Mouse (Mus musculus) testis, adult 2 months (tissue): ENCODE data around the gene Mta3. TPM values are rescaled to one million over a fixed set of nuclear protein-coding genes. Genes with fewer than 3 reads are reported as not detected.

Experiments used
- H3K27ac ChIP-seq: fragments of 200-500 bp; 2 replicates; pipeline ENCODE4 v1.5.1; 2012; ENCODE audit warnings: low read depth, low read length; ENCODE audit not compliant: control insufficient read depth, insufficient read depth
- H3K27me3 ChIP-seq: fragments of 200-500 bp; 2 replicates; pipeline ENCODE4 v1.6.1; 2012; ENCODE audit warnings: mild to moderate bottlenecking, low read length, moderate library complexity; ENCODE audit not compliant: control insufficient read depth, insufficient read depth
- H3K36me3 ChIP-seq: fragments of 200-500 bp; 2 replicates; pipeline ENCODE4 v1.6.1; 2012; ENCODE audit warnings: mild to moderate bottlenecking, low read length; ENCODE audit not compliant: control insufficient read depth, insufficient read depth
- H3K4me1 ChIP-seq: fragments of 200-500 bp; 2 replicates; pipeline ENCODE4 v1.6.1; 2012; ENCODE audit warnings: low read length; ENCODE audit not compliant: control insufficient read depth, insufficient read depth
- H3K4me3 ChIP-seq: fragments of 200-500 bp; 2 replicates; pipeline ENCODE4 v1.5.1; 2012; ENCODE audit warnings: low read depth, mild to moderate bottlenecking, low read length, moderate library complexity, mixed read lengths; ENCODE audit not compliant: control insufficient read depth
- CTCF ChIP-seq: fragments of 200-500 bp; IDR thresholded peaks from 2 replicates; pipeline ENCODE4 v1.5.1; 2012; ENCODE audit warnings: low read depth, mild to moderate bottlenecking, inconsistent platforms, low read length, moderate library complexity; ENCODE audit not compliant: control insufficient read depth, insufficient read depth, insufficient replicate concordance
- POLR2A ChIP-seq: fragments of 200-500 bp; IDR thresholded peaks from 2 replicates; pipeline ENCODE4 v1.6.1; 2012; ENCODE audit warnings: low read depth, mild to moderate bottlenecking, inconsistent platforms, low read length, moderate library complexity; ENCODE audit not compliant: control insufficient read depth
- polyA plus RNA-seq: library from polyadenylated mRNA; depleted of rRNA; stranded (reverse); fragments of >200 nt; gene quantifications from 2 replicates; pipeline ENCODE4 v1.2.3, GENCODE M21; 2012

The Mta3 gene
- polyA plus RNA-seq, 1 experiment = 36.3 TPM

DNA sequence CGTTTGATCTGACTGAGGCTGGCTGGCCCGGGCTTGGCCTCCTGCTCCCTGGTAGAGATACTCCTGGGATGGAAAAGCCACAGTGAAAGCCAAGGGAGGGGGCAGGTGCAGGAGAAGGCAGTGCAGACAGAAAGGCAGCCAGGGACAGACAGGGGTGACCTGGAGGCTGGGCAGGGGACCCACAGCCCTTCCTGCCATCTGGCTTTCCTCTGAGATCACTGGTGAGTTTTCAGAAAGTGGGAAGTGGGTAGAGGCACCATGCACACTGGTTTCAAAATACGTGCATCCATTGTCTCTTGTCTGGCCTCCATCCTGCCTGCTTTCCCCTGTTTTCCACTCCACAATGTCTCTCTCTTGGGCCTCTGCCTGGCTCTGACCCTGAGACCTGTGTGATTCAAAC is 123.4 kb downstream of the Mta3 start:
- no peaks in the 10 kb centered on the region for H3K36me3 ChIP-seq
- no peaks in the 10 kb centered on the region for H3K4me1 ChIP-seq
- H3K4me3 ChIP-seq = no peak overlapping the region
- H3K27me3 ChIP-seq = no peaks in the 10 kb centered on the region
- H3K27ac ChIP-seq = no peak overlapping the region
- no peak for TF ChIP-seq CTCF
- TF ChIP-seq POLR2A = no peak

DNA sequence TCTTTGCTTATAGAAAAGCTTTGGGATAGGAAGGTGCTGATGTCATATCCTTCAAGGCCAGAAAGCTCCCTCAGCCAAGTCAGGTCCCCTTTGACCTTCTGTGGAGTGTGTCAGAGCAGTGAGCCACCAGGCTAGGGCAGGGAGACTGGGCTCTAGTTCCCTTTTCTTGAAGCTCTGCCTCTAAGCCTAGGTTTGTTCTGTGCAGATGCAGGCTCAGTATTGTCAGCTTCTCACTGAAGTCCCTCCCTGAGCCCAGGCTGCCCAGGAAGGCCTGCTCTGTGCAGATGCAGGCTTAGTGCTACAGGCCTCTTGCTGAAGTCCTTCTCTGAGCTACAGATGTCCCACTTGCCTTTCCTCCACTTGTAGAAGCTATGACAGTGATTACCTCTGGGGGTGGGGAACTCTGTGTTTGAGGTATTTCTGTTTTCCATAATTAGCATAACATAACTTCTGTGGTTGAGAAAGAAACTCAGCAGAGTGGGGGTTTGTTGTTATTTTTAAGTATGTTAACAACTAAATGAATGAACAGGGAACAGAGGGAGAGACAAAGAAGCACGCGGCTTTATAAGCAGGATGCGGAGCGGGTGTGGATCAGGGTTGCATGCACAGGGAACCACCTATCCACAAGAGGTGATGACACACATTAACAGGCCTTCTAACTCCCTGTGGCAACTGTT is 124.8 kb downstream of the Mta3 start:
- Histone ChIP-seq H3K27ac (no peak overlapping the region), H3K36me3 (no peaks in the 10 kb centered on the region), H3K27me3 (no peaks in the 10 kb centered on the region), H3K4me1 (no peaks in the 10 kb centered on the region), H3K4me3 (no peak overlapping the region)
- TF ChIP-seq POLR2A = no peak
- TF ChIP-seq CTCF = no peak

DNA sequence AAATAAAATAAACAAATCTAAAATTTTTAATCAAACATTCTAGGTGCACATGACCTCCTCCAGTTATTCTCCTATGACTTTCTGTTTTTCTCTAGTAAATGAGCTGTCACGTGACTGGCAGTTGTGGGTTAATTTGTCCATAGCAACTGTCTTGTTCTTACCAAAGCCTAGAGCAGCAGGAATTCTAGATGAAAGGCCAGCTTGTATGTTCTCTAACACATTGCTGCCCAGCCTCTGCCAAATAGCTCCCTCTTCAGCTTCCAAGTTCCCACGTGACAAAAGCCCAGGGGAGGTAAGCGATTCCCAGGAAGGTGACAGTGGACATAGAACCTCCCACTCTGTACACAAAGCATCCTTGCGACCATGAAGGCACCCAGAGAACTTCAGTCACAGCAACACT is 128.2 kb downstream of the Mta3 start:
- no peaks in the 10 kb centered on the region for H3K4me1 ChIP-seq

DNA sequence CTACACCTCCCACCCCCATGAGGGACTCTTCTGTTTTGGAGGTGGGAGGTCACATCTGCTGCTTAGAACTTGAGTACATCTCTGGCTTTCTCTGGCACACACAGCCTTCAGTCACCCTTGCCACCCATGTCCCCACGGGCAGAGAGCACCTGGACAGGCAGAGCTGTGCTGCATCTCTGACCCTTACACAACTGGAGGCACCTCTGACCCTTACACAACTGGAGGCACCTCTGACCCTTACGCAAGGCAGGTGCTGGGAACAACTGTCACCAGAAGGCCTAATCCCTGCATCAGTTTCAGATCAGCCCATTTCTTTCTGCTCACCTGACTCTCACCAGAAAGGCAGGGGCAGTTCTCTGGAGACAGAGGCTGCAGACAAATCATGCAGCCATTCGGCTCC is 130.1 kb downstream of the Mta3 start:
- Histone ChIP-seq H3K27ac (no peak overlapping the region), H3K27me3 (no peaks in the 10 kb centered on the region), H3K4me3 (no peak overlapping the region), H3K4me1 (no peaks in the 10 kb centered on the region), H3K36me3 (no peaks in the 10 kb centered on the region)
- TF ChIP-seq POLR2A (no peak), CTCF (no peak)

More for the DNA sequence above, 128.2 kb downstream of the Mta3 start:
- Histone ChIP-seq H3K27me3 (no peaks in the 10 kb centered on the region), H3K36me3 (no peaks in the 10 kb centered on the region), H3K27ac (no peak overlapping the region), H3K4me3 (no peak overlapping the region)
- no peak for TF ChIP-seq CTCF
- no peak for TF ChIP-seq POLR2A

DNA sequence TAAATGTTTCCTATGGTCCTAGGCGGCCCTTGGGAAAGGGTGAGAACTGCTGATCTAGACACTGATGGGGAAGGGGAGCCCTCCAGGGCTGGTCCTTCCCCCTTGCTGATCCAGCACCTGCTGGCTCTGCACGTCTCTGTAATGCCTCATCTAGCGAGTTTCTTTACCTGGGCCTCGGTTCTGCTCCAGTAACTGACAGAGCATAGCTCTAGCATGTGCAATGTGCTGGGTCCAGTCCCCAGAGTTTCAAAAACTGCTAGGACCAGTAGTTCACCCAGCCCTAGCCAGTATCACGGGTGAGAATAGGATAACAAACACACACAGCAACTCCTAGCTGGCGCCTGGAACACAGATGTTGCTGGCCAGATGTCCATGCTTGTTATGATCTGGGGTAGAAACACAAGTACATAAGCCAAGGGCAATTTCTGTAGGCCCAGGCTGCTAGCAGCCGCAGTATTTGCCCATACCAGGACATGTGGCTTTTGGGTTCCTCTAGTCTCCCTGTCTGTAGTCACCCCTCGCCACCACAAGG is 131.8 kb downstream of the Mta3 start:
- Histone ChIP-seq H3K27ac (no peak overlapping the region), H3K4me1 (no peaks in the 10 kb centered on the region), H3K27me3 (no peaks in the 10 kb centered on the region), H3K36me3 (no peaks in the 10 kb centered on the region), H3K4me3 (no peak overlapping the region)
- no peak for TF ChIP-seq CTCF
- TF ChIP-seq POLR2A = no peak

DNA sequence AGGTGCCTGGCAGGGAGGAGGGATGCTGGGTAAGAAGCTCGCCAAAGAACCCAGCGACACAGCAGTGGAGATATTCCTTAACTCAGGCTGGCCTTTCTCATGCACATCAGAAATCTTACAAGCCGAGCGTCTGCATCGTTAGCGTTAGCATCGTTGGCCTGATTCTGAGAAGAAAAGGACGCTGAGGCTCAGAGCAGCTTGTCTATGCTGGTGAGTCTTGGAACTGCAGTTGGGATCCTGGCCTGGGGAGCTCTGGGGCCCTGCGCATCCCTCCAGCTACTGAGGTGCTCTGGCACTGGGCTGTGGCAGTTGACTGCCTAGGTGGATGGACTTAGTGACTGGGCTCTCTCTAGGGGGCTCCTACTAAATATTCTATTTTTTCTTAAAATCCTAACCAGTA is 133.2 kb downstream of the Mta3 start:
- Histone ChIP-seq H3K4me3 (no peak overlapping the region), H3K27ac (no peak overlapping the region), H3K4me1 (no peaks in the 10 kb centered on the region; the same call in 1 of the 2 replicates), H3K36me3 (no peaks in the 10 kb centered on the region), H3K27me3 (no peaks in the 10 kb centered on the region)
- TF ChIP-seq POLR2A = no peak
- no peak; the same call in 1 of the 2 replicates for TF ChIP-seq CTCF

DNA sequence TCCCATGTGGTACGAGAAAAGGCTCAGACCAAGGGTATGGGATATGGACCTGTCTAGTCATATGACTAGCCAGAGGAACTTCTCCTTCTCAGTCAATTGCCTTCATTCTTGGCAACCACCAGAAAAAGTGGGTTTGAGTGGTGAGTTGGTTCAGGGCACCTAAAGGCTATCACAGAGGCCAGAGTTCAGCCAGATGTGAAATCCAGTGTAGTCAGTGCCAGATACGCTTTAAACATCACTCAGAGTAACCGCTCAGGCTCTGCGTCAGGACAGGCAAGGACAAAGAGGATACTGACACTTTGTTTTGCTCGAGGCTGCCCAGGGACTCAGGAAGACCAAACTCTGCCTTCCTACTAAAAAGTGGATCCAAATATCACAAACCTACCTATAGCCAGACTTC is 135.0 kb downstream of the Mta3 start:
- Histone ChIP-seq H3K36me3 (no peaks in the 10 kb centered on the region), H3K4me3 (no peak overlapping the region), H3K4me1 (no peaks in the 10 kb centered on the region; the same call in 1 of the 2 replicates), H3K27ac (no peak overlapping the region), H3K27me3 (no peaks in the 10 kb centered on the region)
- TF ChIP-seq POLR2A (no peak), CTCF (no peak)

DNA sequence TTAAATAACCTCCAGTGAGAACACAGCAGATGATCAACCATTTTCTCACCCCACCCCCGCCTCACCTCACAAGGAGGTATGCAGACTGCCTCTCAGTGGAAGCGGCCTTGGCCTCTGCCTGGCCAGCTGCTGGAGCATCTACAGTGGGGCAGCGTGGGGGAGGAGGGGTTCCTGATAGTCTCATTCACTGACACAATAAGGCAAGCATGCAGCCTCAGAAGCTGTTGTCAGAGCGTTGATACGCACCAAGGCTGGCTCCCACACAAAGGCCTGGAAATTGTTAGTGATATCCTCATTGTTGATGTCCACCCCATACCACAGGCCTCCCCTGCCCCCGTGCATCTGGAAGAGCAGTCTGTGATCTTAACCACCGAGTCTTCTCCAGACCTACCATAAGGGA is 137.8 kb downstream of the Mta3 start:
- no peak overlapping the region for H3K4me3 ChIP-seq
- no peaks in the 10 kb centered on the region for H3K27me3 ChIP-seq
- TF ChIP-seq POLR2A (no peak), CTCF (no peak)
- H3K4me1 ChIP-seq = no peaks in the 10 kb centered on the region; the same call in 1 of the 2 replicates
- H3K36me3 ChIP-seq = no peaks in the 10 kb centered on the region
- H3K27ac ChIP-seq = no peak overlapping the region
